Comparison of ENCODE assay signal across 23 mouse cellular contexts in genomic region chr7:80213604-80214003, GRCm38 (mm10). TPM values are rescaled to one million over a fixed set of nuclear protein-coding genes. Genes with fewer than 3 reads are reported as not detected.
"Had no signal": no experiment of that assay in that cellular context is flagged by ENCODE, and none has a peak within 500 bp of the region (broad histone marks: within the 10 kb centered on the region; RNA-seq: fewer than 3 reads in every experiment).

No protein-coding gene starts in this region.

- H3K27me3 ChIP-seq: kidney, embryonic 15.5 days; lung, embryonic 15.5 days; megakaryocyte, embryonic 14.5 days; midbrain, embryonic 13.5 days had no signal

- H3K9me3 ChIP-seq: kidney, embryonic 15.5 days; lung, embryonic 15.5 days; megakaryocyte, embryonic 14.5 days; midbrain, embryonic 10.5 days; midbrain, embryonic 13.5 days had no signal

- ATAC-seq: midbrain, embryonic 13.5 days; midbrain, embryonic 16.5 days had no signal

- H3K27ac ChIP-seq: kidney, embryonic 15.5 days; left cerebral cortex, adult 2 months; lung, embryonic 15.5 days; midbrain, embryonic 10.5 days; midbrain, embryonic 13.5 days; stomach, postnatal 0 days had no signal

- H3K4me2 ChIP-seq: kidney, embryonic 15.5 days; lung, embryonic 15.5 days; midbrain, embryonic 13.5 days had no signal

- DNase-seq: kidney, adult 11 months; kidney, adult 8-10 months; kidney, postnatal 10 days; kidney, postnatal 36 days; layer of hippocampus, postnatal 36 days; lung, adult 18-20 months; lung, postnatal 10 days; lung, postnatal 36 days; right cerebral cortex, adult 18-20 months; right cerebral cortex, postnatal 14 days; right cerebral cortex, postnatal 4 days; thymus, adult 18-20 months; thymus, postnatal 36 days had no signal

- H3K9ac ChIP-seq: kidney, embryonic 15.5 days; lung, embryonic 15.5 days; midbrain, embryonic 13.5 days had no signal

- H3K4me3 ChIP-seq: kidney, embryonic 15.5 days; left cerebral cortex, adult 2 months; lung, embryonic 15.5 days; midbrain, embryonic 10.5 days; midbrain, embryonic 13.5 days; myocyte had no signal

RNA-seq across cellular contexts. Expression of gene Ttll13, which starts 32.6 kb away (rescaled TPM):
- total RNA-seq: monocyte, adult 5-6 weeks had no signal
